Mouse (Mus musculus) spleen, postnatal 10 days (tissue): Measurements from ENCODE around the gene Spryd3.

Source experiments
- DNase-seq, 2 experiments: peaks; one replicate each; pipeline ENCODE4 v3.0.0; 2021 to 2022; ENCODE audit warnings: low spot score in 2 of 2

The Spryd3 gene

DNA sequence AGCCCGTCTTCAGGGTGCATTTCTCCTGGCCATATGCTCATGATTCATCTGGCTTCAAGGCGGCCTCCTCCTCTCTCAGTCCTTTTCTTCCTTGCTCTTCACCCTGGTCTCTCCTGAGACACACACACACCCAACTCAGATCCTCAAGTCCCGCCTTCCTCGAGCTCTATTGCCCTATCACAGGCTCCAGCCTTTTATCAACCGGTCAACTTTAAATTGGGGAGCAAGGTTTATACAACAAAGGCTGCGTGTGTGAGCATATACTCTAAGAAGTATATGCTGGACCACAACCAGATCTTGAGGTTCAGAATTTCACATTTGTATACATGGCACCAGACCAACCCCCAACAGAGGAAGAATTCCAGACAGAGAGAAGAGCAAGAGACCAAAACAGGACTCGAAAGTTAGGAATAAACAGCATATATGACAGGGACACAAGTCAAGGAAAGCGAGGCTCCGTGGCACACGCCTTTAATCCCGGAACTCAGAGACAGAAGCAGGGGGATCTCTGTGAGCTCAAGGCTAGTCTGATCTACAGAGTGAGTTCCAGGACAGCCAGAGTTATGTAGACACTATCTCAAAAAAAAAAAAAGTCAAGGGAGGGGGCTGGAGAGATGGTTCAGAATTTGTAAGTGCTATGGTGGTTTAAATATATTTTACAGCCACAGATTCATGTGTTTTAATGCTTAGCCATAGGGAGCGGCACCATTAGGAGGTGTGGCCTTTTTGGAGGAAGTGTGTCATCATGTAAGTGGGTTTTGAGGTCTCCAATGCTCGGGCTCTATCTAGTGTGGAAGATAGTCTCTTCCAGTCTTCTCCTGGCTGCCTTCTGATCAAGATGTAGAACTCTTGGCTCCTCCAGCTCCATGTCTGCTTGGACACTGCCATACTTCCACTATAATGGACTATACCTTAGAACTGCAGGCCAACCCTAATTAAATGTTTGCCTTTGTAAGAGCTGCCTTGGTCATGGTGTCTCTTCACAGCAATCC is 65.3 kb downstream of the Spryd3 start:
- DNase-seq = no peak
